Mouse (Mus musculus) olfactory bulb, adult 2 months (tissue): ENCODE data around the gene Klk1.
"Not testable (repeated sequence)": the region's sequence is repeated elsewhere in the genome, so short reads cannot be mapped to it uniquely, and the experiment has no call there.

Experiments used
- CTCF ChIP-seq: fragments of 200-500 bp; IDR thresholded peaks from 2 replicates; pipeline ENCODE4 v1.5.1; 2012; ENCODE audit warnings: low read depth, mild to moderate bottlenecking, low read length, moderate library complexity; ENCODE audit not compliant: insufficient read depth
- POLR2A ChIP-seq: fragments of 200-500 bp; IDR thresholded peaks from 2 replicates; pipeline ENCODE4 v1.6.1; 2012; ENCODE audit warnings: mild to moderate bottlenecking, low read depth, low read length, moderate library complexity; ENCODE audit not compliant: insufficient read depth

GRCm38 (mm10) chr7:44221601-44222000 lies 3.6 kb upstream of the Klk1 start:
- TF ChIP-seq CTCF, POLR2A: not testable (repeated sequence)
